Mouse (Mus musculus): ENCODE data around the gene Arhgef10l. TPM values are rescaled to one million over a fixed set of nuclear protein-coding genes. Genes with fewer than 3 reads are reported as not detected.

The Arhgef10l gene
- total and polyA plus RNA-seq, 3 experiments: 10.2 to 26.0 TPM; not detected in 1

DNA sequence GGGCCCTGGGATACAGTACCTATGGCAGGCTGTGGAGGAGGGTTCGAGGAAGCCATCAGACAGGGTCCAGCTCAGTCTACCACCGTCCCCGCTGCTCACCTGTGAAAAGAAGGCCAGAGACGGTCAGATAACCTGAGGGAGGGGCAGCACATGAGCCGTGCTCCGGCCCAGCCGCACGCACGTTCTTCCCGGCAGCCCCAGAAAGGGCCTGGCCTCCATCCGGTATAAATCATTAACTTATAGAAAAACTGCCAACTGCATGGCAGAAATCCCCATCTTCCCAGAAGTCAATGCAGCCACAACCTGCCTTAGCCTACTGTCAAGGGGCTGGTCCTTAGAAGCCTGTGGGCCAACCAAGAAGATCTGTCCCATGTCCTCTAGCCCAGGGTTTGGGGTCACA, 48.9 kb downstream of the Arhgef10l start:
- TF ChIP-seq POLR2AphosphoS5 (IDR thresholded peaks at IDR 0.05; ENCODE audit: borderline replicate concordance, low read depth, low read length) (no peak), MXI1 (IDR thresholded peaks at IDR 0.05; ENCODE audit: low read depth, low read length) (no peak), MYC (IDR thresholded peaks at IDR 0.05; ENCODE audit: low read depth, low read length) (no peak), POLR2A (IDR thresholded peaks at IDR 0.05; ENCODE audit: control insufficient read depth in 1 of 2, insufficient read depth in 1 of 2, low read depth in 1 of 2, low read length in 2 of 2, poor library complexity in 1 of 2) (no peak), NRF1 (IDR thresholded peaks at IDR 0.05; ENCODE audit: insufficient read depth, low read depth, low read length, poor library complexity, severe bottlenecking) (no peak), HCFC1 (IDR thresholded peaks at IDR 0.05; ENCODE audit: low read depth, low read length) (no peak), ELF1 (IDR thresholded peaks at IDR 0.05; ENCODE audit: low read depth, low read length) (no peak), GATA1 (IDR thresholded peaks at IDR 0.05; ENCODE audit: low read depth, low read length) (no peak), KAT2A (conservative IDR thresholded peaks at IDR 0.05; ENCODE audit: low read depth, low read length) (no peak), SMC3 (IDR thresholded peaks at IDR 0.05; ENCODE audit: low read depth, low read length) (no peak), GABPA (IDR thresholded peaks at IDR 0.05; ENCODE audit: low read depth, low read length) (no peak), ZMIZ1 (IDR thresholded peaks at IDR 0.05; ENCODE audit: low read depth, low read length) (no peak), ETS1 (IDR thresholded peaks at IDR 0.05; ENCODE audit: low read depth, low read length) (no peak), UBTF (IDR thresholded peaks at IDR 0.05; ENCODE audit: borderline replicate concordance, insufficient read depth, low read depth, low read length) (no peak), EP300 (IDR thresholded peaks at IDR 0.05; ENCODE audit: low read depth in 1 of 2, low read length in 2 of 2) (no peak), JUND (IDR thresholded peaks at IDR 0.05; ENCODE audit: low read depth, low read length) (no peak), POLR2AphosphoS2 (IDR thresholded peaks at IDR 0.05; ENCODE audit: low read length) (no peak)
- H3K9ac ChIP-seq (ENCODE audit: control insufficient read depth, low read depth, low read length, poor library complexity, severe bottlenecking): no peak overlapping the region
- no peaks in the 10 kb centered on the region for H3K36me3 ChIP-seq (ENCODE audit: control insufficient read depth in 1 of 2, insufficient read depth in 2 of 2, low read length in 2 of 2)
- no peak overlapping the region for H3K4me3 ChIP-seq (ENCODE audit: control insufficient read depth in 1 of 2, insufficient read depth in 1 of 2, low read depth in 2 of 2, low read length in 2 of 2)
- H3K9me3 ChIP-seq (replicated peaks; ENCODE audit: insufficient read depth, low read length): no peaks in the 10 kb centered on the region
- no peak overlapping the region for H3K27ac ChIP-seq (ENCODE audit: control insufficient read depth, low read depth, low read length)
- no peaks in the 10 kb centered on the region for H3K4me1 ChIP-seq (ENCODE audit: control insufficient read depth in 1 of 2, insufficient read depth in 2 of 2, low read length in 2 of 2)
- no peaks in the 10 kb centered on the region for H3K27me3 ChIP-seq (ENCODE audit: control insufficient read depth in 1 of 2, insufficient read depth in 2 of 2, low read length in 2 of 2)
- no peak for DNase-seq (ENCODE audit: low read depth, low spot score)
- H3K79me2 ChIP-seq (ENCODE audit: control insufficient read depth, insufficient read depth, low read length, poor library complexity): no peaks in the 10 kb centered on the region

DNA sequence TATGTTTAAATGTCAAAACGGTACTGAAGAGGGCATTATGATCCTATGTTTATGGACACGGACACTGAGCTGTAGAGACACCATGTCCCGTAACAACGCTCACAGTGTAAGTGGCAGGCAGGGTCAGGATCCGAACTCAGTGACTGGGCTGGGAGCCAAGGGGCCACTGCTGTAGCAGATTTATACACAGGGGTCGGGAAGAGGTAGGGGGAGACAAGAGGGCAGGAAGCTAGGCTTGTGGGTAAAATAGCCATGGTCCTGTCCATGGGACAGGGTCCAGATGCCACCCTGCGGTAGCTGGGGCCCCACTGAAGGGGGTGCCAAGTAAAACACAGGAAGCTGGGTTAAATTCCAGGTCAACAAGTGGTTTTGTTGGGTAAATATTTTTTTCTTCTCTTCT, 49.6 kb downstream of the Arhgef10l start:
- H3K4me3 ChIP-seq (ENCODE audit: control insufficient read depth in 1 of 2, insufficient read depth in 1 of 2, low read depth in 2 of 2, low read length in 2 of 2): no peak overlapping the region
- H3K36me3 ChIP-seq (ENCODE audit: control insufficient read depth in 1 of 2, insufficient read depth in 2 of 2, low read length in 2 of 2): no peaks in the 10 kb centered on the region
- H3K9ac ChIP-seq (ENCODE audit: control insufficient read depth, low read depth, low read length, poor library complexity, severe bottlenecking): no peak overlapping the region
- no peaks in the 10 kb centered on the region for H3K4me1 ChIP-seq (ENCODE audit: control insufficient read depth in 1 of 2, insufficient read depth in 2 of 2, low read length in 2 of 2)
- H3K27me3 ChIP-seq (ENCODE audit: control insufficient read depth in 1 of 2, insufficient read depth in 2 of 2, low read length in 2 of 2): no peaks in the 10 kb centered on the region
- no peaks in the 10 kb centered on the region for H3K9me3 ChIP-seq (replicated peaks; ENCODE audit: insufficient read depth, low read length)
- TF ChIP-seq ZC3H11A (IDR thresholded peaks at IDR 0.05; ENCODE audit: low read depth, low read length): no peak
- TF ChIP-seq MYB (IDR thresholded peaks at IDR 0.05; ENCODE audit: low read depth, low read length): no peak
- no peak for TF ChIP-seq GABPA (IDR thresholded peaks at IDR 0.05; ENCODE audit: low read depth, low read length)
- TF ChIP-seq CHD2 (IDR thresholded peaks at IDR 0.05; ENCODE audit: low read length): no peak
- TF ChIP-seq MAZ (IDR thresholded peaks at IDR 0.05; ENCODE audit: low read depth, low read length): no peak
- TF ChIP-seq RCOR1 (IDR thresholded peaks at IDR 0.05; ENCODE audit: low read depth, low read length): no peak
- TF ChIP-seq TBP (IDR thresholded peaks at IDR 0.05; ENCODE audit: low read depth, low read length): no peak
- TF ChIP-seq TAL1 (IDR thresholded peaks at IDR 0.05; ENCODE audit: low read length): no peak
- no peak for TF ChIP-seq JUND (IDR thresholded peaks at IDR 0.05; ENCODE audit: low read depth, low read length)
- TF ChIP-seq SMC3 (IDR thresholded peaks at IDR 0.05; ENCODE audit: low read depth, low read length): no peak
- no peak for TF ChIP-seq EP300 (IDR thresholded peaks at IDR 0.05; ENCODE audit: low read depth in 1 of 2, low read length in 2 of 2)
- no peak for TF ChIP-seq BHLHE40 (IDR thresholded peaks at IDR 0.05; ENCODE audit: borderline replicate concordance, low read depth, low read length)
- no peak for DNase-seq (ENCODE audit: low read depth, low spot score)
- H3K79me2 ChIP-seq (ENCODE audit: control insufficient read depth, insufficient read depth, low read length, poor library complexity): no peaks in the 10 kb centered on the region
- H3K27ac ChIP-seq (ENCODE audit: control insufficient read depth, low read depth, low read length): no peak overlapping the region
